Mouse (Mus musculus) erythroblast, embryonic 14.5 days (primary cell): Measurements from ENCODE around the gene Igf2r.

ENCODE experiments used
- GATA1 ChIP-seq: IDR thresholded peaks from 2 replicates; pipeline ENCODE4 v1.6.1; 2012; ENCODE audit warnings: low read length, inconsistent platforms, mixed read lengths
- TAL1 ChIP-seq: IDR thresholded peaks from 3 replicates; pipeline ENCODE4 v1.6.1; 2012; ENCODE audit warnings: low read length, inconsistent platforms, mixed read lengths

DNA sequence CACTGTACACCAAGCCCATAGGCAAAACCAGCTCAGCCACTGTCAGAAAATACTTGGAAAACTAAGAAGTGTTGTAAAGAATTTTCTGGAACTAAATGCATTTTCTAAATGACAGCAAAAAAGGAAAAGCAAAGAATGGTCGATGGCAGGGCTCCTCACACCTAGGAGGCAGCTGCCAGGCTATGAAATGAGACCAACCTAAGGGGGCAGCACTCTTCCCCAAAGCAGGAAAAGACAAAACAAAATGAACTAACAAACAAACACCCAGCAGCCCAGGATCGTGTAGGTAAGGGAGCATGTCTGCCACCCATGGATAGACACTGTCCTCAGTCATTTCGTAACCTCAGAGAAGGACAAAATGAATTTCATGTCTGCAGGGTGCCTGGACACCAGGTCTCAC lies 56.5 kb downstream of the Igf2r start:
- TF ChIP-seq GATA1 (no peak), TAL1 (no peak)
